Mouse (Mus musculus): ENCODE measurements around the gene Madd. TPM values are rescaled to one million over a fixed set of nuclear protein-coding genes. Genes with fewer than 3 reads are reported as not detected.

The Madd gene
- 97.5 to 113 TPM (median 111 TPM) in 4 replicates for total RNA-seq (2023)

DNA sequence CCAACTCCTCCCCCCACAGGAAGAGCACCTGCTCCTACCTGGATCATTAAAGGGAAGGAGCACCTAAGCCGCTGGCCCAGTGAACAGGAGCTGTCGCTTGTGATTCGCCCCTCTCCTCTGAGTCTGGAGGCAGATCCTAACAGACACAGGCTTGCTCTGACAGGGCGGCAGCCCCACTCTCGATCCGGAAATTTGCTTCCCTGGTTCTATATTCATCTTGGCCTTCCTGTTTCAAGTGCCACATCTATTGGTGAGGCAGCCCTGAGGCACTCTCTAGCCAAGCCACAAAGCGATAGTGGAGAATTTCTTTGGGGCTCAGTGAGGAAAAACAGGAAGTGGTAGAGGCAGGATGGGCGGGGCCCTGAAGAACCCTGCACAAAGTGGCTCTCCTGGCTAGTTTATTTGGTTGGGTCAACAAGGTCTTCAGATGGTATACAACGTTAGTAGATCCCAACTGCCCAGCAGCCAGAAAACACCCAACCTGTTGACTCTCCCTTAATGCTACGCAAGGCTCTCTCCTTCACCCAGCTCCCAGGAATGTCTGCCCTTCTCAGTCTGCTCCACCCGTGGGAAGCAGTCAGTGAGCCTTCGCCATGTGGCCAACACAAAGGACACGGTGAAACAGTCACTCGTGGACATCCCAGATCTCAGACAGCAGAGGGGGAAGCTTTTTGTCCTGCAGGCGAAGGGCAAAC is at the start of gene Madd:
Madd (minus strand) TSS at position 127 of the 695 bp plus-strand sequence.

DNA sequence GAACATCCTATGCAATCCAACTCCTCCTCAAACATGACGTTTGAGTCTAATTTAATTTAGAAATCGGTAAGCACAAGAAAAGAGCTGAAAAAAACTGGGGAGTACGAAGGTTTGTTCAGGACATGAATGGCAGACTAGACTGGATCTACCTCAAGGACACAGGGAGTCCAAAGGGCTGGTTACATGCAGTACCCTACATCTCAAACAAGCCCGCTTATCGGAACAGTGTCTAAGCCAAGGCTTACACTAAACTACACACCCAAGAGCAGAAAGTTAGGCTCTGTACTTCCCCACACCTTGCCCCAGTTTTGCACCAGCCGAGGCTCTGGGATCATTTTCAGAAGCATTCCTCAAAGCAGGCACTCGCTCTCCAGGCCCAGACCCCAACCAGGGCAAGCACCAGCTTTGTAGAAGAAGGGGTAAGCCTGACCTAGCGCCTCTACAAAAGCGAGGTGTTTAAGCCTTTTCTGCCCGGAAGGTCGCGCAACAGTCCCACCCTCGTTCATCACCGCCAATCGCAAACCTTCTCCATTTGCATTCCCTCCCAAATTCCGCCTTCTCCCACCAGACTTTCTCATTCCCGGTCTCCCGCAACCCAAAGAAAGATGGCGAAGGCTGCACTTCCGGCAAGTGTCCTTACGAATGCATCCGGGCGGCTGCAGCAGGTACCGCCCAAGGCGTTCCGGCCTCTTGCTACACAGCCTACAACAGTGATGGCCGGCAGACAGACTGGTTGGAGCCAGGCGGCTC is 18.8 kb upstream of the Madd start, which contains the start of the genes Nr1h3 and Acp2:
Nr1h3 (minus strand) TSS at position 613 of the 750 bp plus-strand sequence.
Acp2 (plus strand) TSS at position 664 of the 750 bp plus-strand sequence.

DNA sequence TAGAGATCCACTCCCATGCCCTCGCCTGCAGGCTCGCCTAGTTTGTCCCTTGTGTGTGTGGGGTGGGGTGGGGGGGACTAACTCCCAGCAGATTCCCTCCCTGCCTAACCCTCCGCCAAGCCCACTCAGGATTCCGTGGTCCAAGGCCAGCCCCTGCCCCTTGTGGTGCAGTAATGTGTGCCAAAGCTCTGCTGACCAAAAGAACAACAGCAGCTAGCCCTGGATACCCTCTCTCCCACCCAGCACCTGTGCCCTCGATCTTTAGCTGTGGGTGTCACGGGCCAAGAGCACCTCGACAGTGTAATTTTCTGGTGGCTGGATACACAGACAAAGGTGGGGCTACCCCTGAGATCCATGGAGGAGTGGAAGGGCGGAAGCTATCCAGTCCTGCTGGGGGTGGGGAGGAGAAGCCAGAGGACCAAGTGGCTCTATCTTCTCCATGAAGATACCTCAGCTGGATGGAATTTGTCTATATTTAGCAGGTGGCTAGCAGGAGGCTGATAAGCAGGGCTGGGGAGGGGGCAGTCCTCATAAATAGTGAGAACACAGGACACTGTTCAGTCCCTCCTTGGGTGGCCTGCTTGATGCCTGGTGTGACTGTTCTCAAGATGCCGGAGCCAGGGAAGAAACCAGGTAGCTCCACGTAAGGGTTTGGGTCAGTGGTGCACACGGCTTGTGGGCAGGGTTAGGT is 65.9 kb downstream of the Madd start, which contains the start of gene Mybpc3:
Mybpc3 (plus strand) TSS at position 560 of the 691 bp plus-strand sequence.

Other genes with a start within 250 kb of the Madd start
- 70.0 to 88.9 TPM (median 82.2 TPM) in 4 replicates for gene Celf1, start 243.5 kb downstream of the Madd start, total RNA-seq (2023)
- 0.57 to 0.58 TPM in 2 of 4 replicates, not detected in the others for gene Rapsn, start 148.2 kb downstream of the Madd start, total RNA-seq (2023)
- 106 to 119 TPM (median 112 TPM) in 4 replicates for gene Psmc3, start 129.8 kb downstream of the Madd start, total RNA-seq (2023)
- 20.1 to 27.0 TPM (median 22.7 TPM) in 4 replicates for gene Slc39a13, start 113.4 kb downstream of the Madd start, total RNA-seq (2023)
- 94.6 to 123 TPM (median 103 TPM) in 4 replicates for gene Spi1, start 101.4 kb downstream of the Madd start, total RNA-seq (2023)
- 1.5 to 1.9 TPM (median 1.7 TPM) in 4 replicates for gene Mybpc3, start 65.7 kb downstream of the Madd start, total RNA-seq (2023)
- gene Nr1h3, start 19.0 kb upstream of the Madd start, total RNA-seq (2023) = 2.2 to 4.7 TPM (median 2.6 TPM) in 4 replicates
- 3.9 to 5.7 TPM (median 4.4 TPM) in 4 replicates for gene Acp2, start 19.0 kb upstream of the Madd start, total RNA-seq (2023)
- 39.2 to 49.1 TPM (median 43.6 TPM) in 4 replicates for gene Ddb2, start 53.1 kb upstream of the Madd start, total RNA-seq (2023)
- gene Pacsin3, start 72.1 kb upstream of the Madd start, total RNA-seq (2023) = not detected in 4 replicates
- 151 to 189 TPM (median 166 TPM) in 4 replicates for gene Arfgap2, start 81.1 kb upstream of the Madd start, total RNA-seq (2023)

All from B cell, adult 62 days (primary cell).